Mouse (Mus musculus) ovary, postnatal 10 days (tissue): ENCODE results near the gene Fiz1.

Source experiments
- DNase-seq: peaks from one replicate; pipeline ENCODE4 v3.0.0; 2022; ENCODE audit warnings: low spot score

Gene Fiz1

GRCm38 (mm10) chr7:4996934-4997333, 17.6 kb downstream of the Fiz1 start:
- no peak for DNase-seq

- peak; percentile 93 for DNase-seq
These were observed 18.2 kb downstream of the Fiz1 start, which contains the start of gene Zfp579 for GRCm38 (mm10) chr7:4996003-4996895. Gene Zfp579 (minus strand): TSS chr7:4996158.

- no peak for DNase-seq
These were observed 19.1 kb downstream of the Fiz1 start for GRCm38 (mm10) chr7:4995268-4996002.

- no peak for DNase-seq
These were observed 20.3 kb downstream of the Fiz1 start for GRCm38 (mm10) chr7:4993999-4994788.

- DNase-seq: no peak
These were observed 21.0 kb downstream of the Fiz1 start for GRCm38 (mm10) chr7:4993347-4993998.

- no peak for DNase-seq
These were observed 26.2 kb downstream of the Fiz1 start for GRCm38 (mm10) chr7:4988250-4988649.

- no peak for DNase-seq
These were observed 37.7 kb downstream of the Fiz1 start for GRCm38 (mm10) chr7:4976832-4977231.

- DNase-seq: no peak
These were observed 39.0 kb downstream of the Fiz1 start for GRCm38 (mm10) chr7:4975455-4975854.

GRCm38 (mm10) chr7:4972321-4973047, 42.0 kb downstream of the Fiz1 start:
- no peak for DNase-seq

- no peak for DNase-seq
These were observed 42.8 kb downstream of the Fiz1 start for GRCm38 (mm10) chr7:4971710-4972109.

GRCm38 (mm10) chr7:4971068-4971467, 43.4 kb downstream of the Fiz1 start, which contains the start of gene Sbk3:
Gene Sbk3 (minus strand): TSS chr7:4971168.
- DNase-seq: no peak

- DNase-seq: no peak
These were observed 49.5 kb downstream of the Fiz1 start for GRCm38 (mm10) chr7:4964988-4965387.

GRCm38 (mm10) chr7:4964272-4964671, 50.2 kb downstream of the Fiz1 start, which contains the start of gene Sbk2:
Gene Sbk2 (minus strand): TSS chr7:4964406.
- peak; percentile 57 for DNase-seq

GRCm38 (mm10) chr7:4963527-4963926, 51.0 kb downstream of the Fiz1 start:
- DNase-seq: no peak

- no peak for DNase-seq
These were observed 57.1 kb downstream of the Fiz1 start for GRCm38 (mm10) chr7:4957361-4957760.
